Mouse (Mus musculus) embryonic facial prominence, embryonic 12.5 days (tissue): ENCODE data around the gene Ncor2. TPM values are rescaled to one million over a fixed set of nuclear protein-coding genes. Genes with fewer than 3 reads are reported as not detected.
A peak's percentile ranks its signal among the peaks of the same experiment; 100 is the strongest.

Source experiments
- ATAC-seq: fragments of 200-750 bp; cut with Nextera tagmentation; 2 replicates; pipeline ENCODE4 v1.8.0; 2017; ENCODE audit not compliant: insufficient number of reproducible peaks, insufficient read depth, low FRiP score, low TSS enrichment
- H3K27ac ChIP-seq: fragments of 300-500 bp; sonication (generic); 2 replicates; pipeline ENCODE4 v1.5.1; 2016; ENCODE audit warnings: mild to moderate bottlenecking
- H3K27me3 ChIP-seq: fragments of 300-500 bp; sonication (generic); 2 replicates; pipeline ENCODE4 v1.6.1; 2016; ENCODE audit warnings: mild to moderate bottlenecking, moderate library complexity
- H3K36me3 ChIP-seq: fragments of 300-500 bp; sonication (generic); 2 replicates; pipeline ENCODE4 v1.6.1; 2016; ENCODE audit warnings: mild to moderate bottlenecking
- H3K4me1 ChIP-seq: fragments of 300-500 bp; sonication (generic); 2 replicates; pipeline ENCODE4 v1.6.1; 2016
- H3K4me2 ChIP-seq: fragments of 300-500 bp; sonication (generic); replicated peaks from 2 replicates; pipeline ENCODE4 v1.6.1; 2016; ENCODE audit warnings: mild to moderate bottlenecking, moderate library complexity
- H3K4me3 ChIP-seq: fragments of 300-500 bp; sonication (generic); 2 replicates; pipeline ENCODE4 v1.5.1; 2016; ENCODE audit warnings: mild to moderate bottlenecking
- H3K9ac ChIP-seq: fragments of 300-500 bp; sonication (generic); 2 replicates; pipeline ENCODE4 v1.6.1; 2016; ENCODE audit warnings: mild to moderate bottlenecking, moderate library complexity
- H3K9me3 ChIP-seq: fragments of 300-500 bp; sonication (generic); 2 replicates; pipeline ENCODE4 v1.6.1; 2016; ENCODE audit warnings: mild to moderate bottlenecking, moderate library complexity
- WGBS: fragments of 180-500 bp; shearing (Covaris S2); methylation state at CpG from one replicate; pipeline ENCODE4 v1.1.7; 2016; 5-methylcytosine and 5-hydroxymethylcytosine counted together
- polyA plus RNA-seq: library from polyadenylated mRNA; unstranded; fragments of >200 nt; fragmentation: Nextera tagmentation; extraction: Ambion mirVana; gene quantifications from 2 replicates; pipeline ENCODE4 v1.2.1, GENCODE M21; 2016

Gene Ncor2
- polyA plus RNA-seq, 1 experiment from 2014 or later: 31.6 TPM

GRCm38 (mm10) chr5:125190105-125190813 lies 11.2 kb upstream of the Ncor2 start:
- Histone ChIP-seq H3K27ac (no peak overlapping the region), H3K4me3 (no peak overlapping the region), H3K4me2 (no peak overlapping the region), H3K4me1 (peaks cover 15% of the 10 kb centered on the region), H3K9me3 (0 out of 2 replicates have a peak, but pooled peaks cover 3% of the 10 kb centered on the region), H3K27me3 (no peaks in the 10 kb centered on the region), H3K9ac (no peak overlapping the region), H3K36me3 (no peaks in the 10 kb centered on the region)
- 79% methylated on average over 7 of the region's 7 CpGs for WGBS
- no peak for ATAC-seq

- Histone ChIP-seq H3K27ac (no peak overlapping the region), H3K27me3 (no peaks in the 10 kb centered on the region), H3K4me3 (no peak overlapping the region), H3K4me2 (no peak overlapping the region), H3K4me1 (peaks cover 22% of the 10 kb centered on the region), H3K9ac (no peak overlapping the region), H3K9me3 (0 out of 2 replicates have a peak, but pooled peaks cover 3% of the 10 kb centered on the region), H3K36me3 (no peaks in the 10 kb centered on the region)
- 43% methylated on average over 11 of the region's 11 CpGs for WGBS
- no peak for ATAC-seq
Measured at GRCm38 (mm10) chr5:125189625-125190024, 10.6 kb upstream of the Ncor2 start.

GRCm38 (mm10) chr5:125188812-125189598 lies 10.0 kb upstream of the Ncor2 start:
- H3K9me3 ChIP-seq: 0 out of 2 replicates have a peak, but pooled peaks cover 3% of the 10 kb centered on the region
- H3K4me2 ChIP-seq: no peak overlapping the region
- no peaks in the 10 kb centered on the region for H3K36me3 ChIP-seq
- 25% methylated on average over 12 of the region's 12 CpGs for WGBS
- no peak overlapping the region for H3K4me3 ChIP-seq
- peaks cover 26% of the 10 kb centered on the region for H3K4me1 ChIP-seq
- no peaks in the 10 kb centered on the region for H3K27me3 ChIP-seq
- no peak for ATAC-seq
- H3K27ac ChIP-seq: no peak overlapping the region
- no peak overlapping the region for H3K9ac ChIP-seq

- H3K9ac ChIP-seq: no peak overlapping the region
- 7% methylated on average over 6 of the region's 6 CpGs for WGBS
- H3K27me3 ChIP-seq: no peaks in the 10 kb centered on the region
- 0 out of 2 replicates have a peak, but pooled peaks cover 3% of the 10 kb centered on the region for H3K9me3 ChIP-seq
- H3K36me3 ChIP-seq: no peaks in the 10 kb centered on the region
- peak; percentile 77 for ATAC-seq
- H3K4me2 ChIP-seq: no peak overlapping the region
- H3K27ac ChIP-seq: peak overlapping the region; percentile 94
- no peak overlapping the region for H3K4me3 ChIP-seq
- peaks cover 41% of the 10 kb centered on the region for H3K4me1 ChIP-seq
Measured at GRCm38 (mm10) chr5:125184826-125185225, 5.8 kb upstream of the Ncor2 start.

GRCm38 (mm10) chr5:125183321-125184003 lies 4.4 kb upstream of the Ncor2 start:
- no peak overlapping the region for H3K9ac ChIP-seq
- H3K4me2 ChIP-seq: 0 out of 2 replicates have a peak overlapping the region, but pooled peaks have one; percentile 16
- ATAC-seq: no peak
- H3K27ac ChIP-seq: peak overlapping the region; percentile 94
- no peaks in the 10 kb centered on the region for H3K36me3 ChIP-seq
- H3K27me3 ChIP-seq: no peaks in the 10 kb centered on the region
- H3K9me3 ChIP-seq: 0 out of 2 replicates have a peak, but pooled peaks cover 3% of the 10 kb centered on the region
- H3K4me1 ChIP-seq: peaks cover 32% of the 10 kb centered on the region
- WGBS: 19% methylated on average over 23 of the region's 23 CpGs
- H3K4me3 ChIP-seq: no peak overlapping the region

GRCm38 (mm10) chr5:125180630-125181263 lies 1.7 kb upstream of the Ncor2 start:
- no peak for ATAC-seq
- H3K27ac ChIP-seq: peak overlapping the region; percentile 90; the same call in 1 of the 2 replicates
- no peak overlapping the region for H3K9ac ChIP-seq
- H3K9me3 ChIP-seq: no peaks in the 10 kb centered on the region
- no peak overlapping the region; the same call in 1 of the 2 replicates for H3K4me2 ChIP-seq
- no peaks in the 10 kb centered on the region for H3K27me3 ChIP-seq
- peaks cover 51% of the 10 kb centered on the region for H3K4me1 ChIP-seq
- no peak overlapping the region for H3K4me3 ChIP-seq
- no peaks in the 10 kb centered on the region for H3K36me3 ChIP-seq
- 79% methylated on average over 6 of the region's 6 CpGs for WGBS

- H3K36me3 ChIP-seq: no peaks in the 10 kb centered on the region
- 3% methylated on average over 24 of the region's 25 CpGs for WGBS
- peak overlapping the region; percentile 83 for H3K4me2 ChIP-seq
- H3K4me1 ChIP-seq: peaks cover 51% of the 10 kb centered on the region
- peak; percentile 19; the same call in 1 of the 2 replicates for ATAC-seq
- no peaks in the 10 kb centered on the region for H3K9me3 ChIP-seq
- H3K27me3 ChIP-seq: no peaks in the 10 kb centered on the region
- H3K9ac ChIP-seq: peak overlapping the region; percentile 42
- H3K4me3 ChIP-seq: peak overlapping the region; percentile 66
- H3K27ac ChIP-seq: peak overlapping the region; percentile 90
Measured at GRCm38 (mm10) chr5:125179735-125180629, 963 bp upstream of the Ncor2 start.

- Histone ChIP-seq H3K36me3 (no peaks in the 10 kb centered on the region), H3K9ac (peak overlapping the region; percentile 95), H3K4me1 (peaks cover 50% of the 10 kb centered on the region), H3K4me2 (peak overlapping the region; percentile 83), H3K27me3 (no peaks in the 10 kb centered on the region), H3K27ac (peak overlapping the region; percentile 96), H3K4me3 (peak overlapping the region; percentile 66), H3K9me3 (no peaks in the 10 kb centered on the region)
- under 1% methylated on average over 52 of the region's 60 CpGs for WGBS
- peak; percentile 17 for ATAC-seq
Measured at GRCm38 (mm10) chr5:125178171-125179006, 630 bp downstream of the Ncor2 start.

GRCm38 (mm10) chr5:125177481-125178134 lies 1.4 kb downstream of the Ncor2 start:
- Histone ChIP-seq H3K9me3 (no peaks in the 10 kb centered on the region), H3K36me3 (no peaks in the 10 kb centered on the region), H3K4me3 (peak overlapping the region; percentile 66), H3K4me2 (peak overlapping the region; percentile 83), H3K9ac (peak overlapping the region; percentile 95), H3K27ac (peak overlapping the region; percentile 96), H3K27me3 (no peaks in the 10 kb centered on the region), H3K4me1 (peaks cover 56% of the 10 kb centered on the region)
- ATAC-seq: peak; percentile 2; the same call in 1 of the 2 replicates
- under 1% methylated on average over 44 of the region's 44 CpGs for WGBS
